Comparison of ENCODE assay signal across 18 mouse cellular contexts in the genomic region with DNA sequence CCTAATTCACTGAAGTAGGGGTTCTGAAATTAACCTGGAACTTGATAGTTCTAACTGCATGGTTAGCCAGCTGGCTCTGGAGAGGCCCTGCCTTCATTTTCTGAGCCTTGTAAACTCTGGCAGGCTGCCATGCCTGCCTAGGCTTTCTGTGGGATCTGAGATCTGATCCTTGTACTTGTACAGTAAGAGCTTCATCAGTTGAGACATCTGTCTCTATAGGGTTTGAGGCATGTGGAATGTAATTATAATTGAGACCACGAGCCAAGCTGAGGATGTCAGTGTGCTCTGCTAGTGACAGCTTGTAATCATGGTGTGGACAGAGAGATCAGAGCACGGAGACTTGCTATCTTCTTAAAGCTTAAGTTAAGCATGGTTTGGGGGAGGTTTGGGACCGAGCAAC.
DNase-seq lines count a peak whose midpoint lies in the region; ATAC-seq lines count a peak whose summit lies in the region.
"Had no signal": no experiment of that assay in that cellular context is flagged by ENCODE, and none has a peak within 500 bp of the region (broad histone marks: within the 10 kb centered on the region; RNA-seq: fewer than 3 reads in every experiment).

No protein-coding gene starts in this region.

- H3K36me3 ChIP-seq in embryonic facial prominence, embryonic 11.5 days (replicated peaks; ENCODE audit: control insufficient read depth, insufficient read depth, low read depth, low read length) = no peaks in the 10 kb centered on the region
- H3K36me3 ChIP-seq in embryonic facial prominence, embryonic 10.5 days (replicated peaks) = no peaks in the 10 kb centered on the region
- H3K36me3 ChIP-seq in embryonic facial prominence, embryonic 13.5 days = no peaks in the 10 kb centered on the region
- H3K36me3 ChIP-seq: limb, embryonic 15.5 days; neural tube, embryonic 13.5 days had no signal

- H3K4me2 ChIP-seq in embryonic facial prominence, embryonic 11.5 days (ENCODE audit: low read depth, low read length) = no peak overlapping the region
- H3K4me2 ChIP-seq in embryonic facial prominence, embryonic 13.5 days = no peak overlapping the region
- H3K4me2 ChIP-seq: heart, embryonic 11.5 days; limb, embryonic 15.5 days; neural tube, embryonic 13.5 days had no signal

- H3K27ac ChIP-seq in embryonic facial prominence, embryonic 11.5 days (replicated peaks; ENCODE audit: low read depth, low read length) = no peak overlapping the region
- no peak overlapping the region for H3K27ac ChIP-seq in embryonic facial prominence, embryonic 10.5 days (replicated peaks)
- H3K27ac ChIP-seq in embryonic facial prominence, embryonic 13.5 days = no peak overlapping the region
- H3K27ac ChIP-seq: limb, embryonic 15.5 days; neural tube, embryonic 13.5 days had no signal

- intact Hi-C loops in left cerebral cortex, postnatal 25 days (cut with DNase I) = no loop called here

- H3K9me3 ChIP-seq in embryonic facial prominence, embryonic 11.5 days (replicated peaks; ENCODE audit: control insufficient read depth, low read length) = no peaks in the 10 kb centered on the region
- no peaks in the 10 kb centered on the region for H3K9me3 ChIP-seq in embryonic facial prominence, embryonic 10.5 days
- no peaks in the 10 kb centered on the region for H3K9me3 ChIP-seq in embryonic facial prominence, embryonic 13.5 days
- H3K9me3 ChIP-seq: limb, embryonic 15.5 days; neural tube, embryonic 13.5 days had no signal

- H3K27me3 ChIP-seq in embryonic facial prominence, embryonic 11.5 days (ENCODE audit: control insufficient read depth, insufficient read depth, low read length) = no peaks in the 10 kb centered on the region
- no peaks in the 10 kb centered on the region for H3K27me3 ChIP-seq in embryonic facial prominence, embryonic 10.5 days (replicated peaks; ENCODE audit: low read depth, poor library complexity, severe bottlenecking)
- H3K27me3 ChIP-seq in embryonic facial prominence, embryonic 13.5 days = no peaks in the 10 kb centered on the region
- H3K27me3 ChIP-seq: limb, embryonic 15.5 days; neural tube, embryonic 13.5 days had no signal

- WGBS in embryonic facial prominence, embryonic 11.5 days = 73% methylated on average over 3 of the region's 3 CpGs
- WGBS in embryonic facial prominence, embryonic 10.5 days = 81% methylated on average over 3 of the region's 3 CpGs
- WGBS in embryonic facial prominence, embryonic 13.5 days = 26% methylated on average over 3 of the region's 3 CpGs

- no peak overlapping the region for H3K9ac ChIP-seq in embryonic facial prominence, embryonic 11.5 days (replicated peaks; ENCODE audit: low read length)
- H3K9ac ChIP-seq in embryonic facial prominence, embryonic 13.5 days = no peak overlapping the region
- H3K9ac ChIP-seq: limb, embryonic 15.5 days; neural tube, embryonic 13.5 days had no signal

- peak; percentile 11 for DNase-seq in embryonic facial prominence, embryonic 11.5 days (ENCODE audit: low spot score)
- DNase-seq in embryonic facial prominence, embryonic 10.5 days (ENCODE audit: low spot score) = no peak
- peak; percentile 2 for DNase-seq in left cerebral cortex, postnatal 25 days (ENCODE audit: low spot score in 2 of 2)
- DNase-seq in left cerebral cortex, adult 9 months (ENCODE audit: low spot score in 2 of 2) = no peak
- peak; percentile 27 for DNase-seq in 3T3-L1 (ENCODE audit: low read depth, low spot score)
- no peak for DNase-seq in layer of hippocampus, adult 11-12 months (ENCODE audit: low spot score)
- DNase-seq in layer of hippocampus, postnatal 10 days (ENCODE audit: low spot score in 2 of 2) = no peak
- DNase-seq: B cell, adult 2 months; cerebellum, adult 9-10 months; heart, postnatal 4 days; lung, postnatal 10 days; thymus, adult 2 months had no signal

- ATAC-seq in embryonic facial prominence, embryonic 11.5 days (replicated peaks; ENCODE audit: insufficient number of reproducible peaks, low FRiP score, low TSS enrichment, low read depth) = 0 out of 2 replicates have a peak, but pooled peaks have one; percentile 18
- peak; percentile 69 for ATAC-seq in embryonic facial prominence, embryonic 13.5 days (ENCODE audit: insufficient number of reproducible peaks, insufficient read depth, low FRiP score, low TSS enrichment, low read depth)
- ATAC-seq: activated CD4-positive, CD25-positive, alpha-beta regulatory T cell, adult 4 months; midbrain, embryonic 16.5 days had no signal

- no peaks in the 10 kb centered on the region for H3K4me1 ChIP-seq in embryonic facial prominence, embryonic 11.5 days (ENCODE audit: control insufficient read depth, insufficient read depth, low read length)
- no peaks in the 10 kb centered on the region for H3K4me1 ChIP-seq in embryonic facial prominence, embryonic 10.5 days
- H3K4me1 ChIP-seq in embryonic facial prominence, embryonic 13.5 days = no peaks in the 10 kb centered on the region
- H3K4me1 ChIP-seq: limb, embryonic 15.5 days; neural tube, embryonic 13.5 days had no signal

- no peak overlapping the region for H3K4me3 ChIP-seq in embryonic facial prominence, embryonic 11.5 days (ENCODE audit: low read depth, low read length)
- no peak overlapping the region for H3K4me3 ChIP-seq in embryonic facial prominence, embryonic 10.5 days
- H3K4me3 ChIP-seq in embryonic facial prominence, embryonic 13.5 days = no peak overlapping the region
- H3K4me3 ChIP-seq: limb, embryonic 15.5 days; neural tube, embryonic 13.5 days had no signal

Comparison
In these comparisons a context has a peak if more than half of its experiments do, and no peak if none do; other contexts are left out.
1. DNase-seq: peak in embryonic facial prominence, embryonic 11.5 days (single experiment), left cerebral cortex, postnatal 25 days (2 of 2) and 3T3-L1 (single experiment); none in embryonic facial prominence, embryonic 10.5 days (single experiment), left cerebral cortex, adult 9 months (0 of 2), layer of hippocampus, adult 11-12 months (single experiment) and layer of hippocampus, postnatal 10 days (0 of 2).